Mouse (Mus musculus) heart, embryonic 10.5 days (tissue): Measurements from ENCODE around the gene Togaram1. TPM values are rescaled to one million over a fixed set of nuclear protein-coding genes. Genes with fewer than 3 reads are reported as not detected.

Experiments
- DNase-seq: peaks from one replicate; pipeline ENCODE4 v3.0.0-alpha.2; 2017; ENCODE audit warnings: low spot score
- H3K27ac ChIP-seq: fragments of 300-500 bp; sonication (generic); 2 replicates; pipeline ENCODE4 v1.5.1; 2016; ENCODE audit warnings: mild to moderate bottlenecking
- H3K27me3 ChIP-seq: fragments of 300-500 bp; sonication (generic); 2 replicates; pipeline ENCODE4 v1.6.1; 2016; ENCODE audit warnings: mild to moderate bottlenecking; ENCODE audit not compliant: poor library complexity, insufficient read depth, severe bottlenecking
- H3K36me3 ChIP-seq: fragments of 300-500 bp; sonication (generic); 2 replicates; pipeline ENCODE4 v1.6.1; 2016; ENCODE audit warnings: mild to moderate bottlenecking, moderate library complexity
- H3K4me1 ChIP-seq: fragments of 300-500 bp; sonication (generic); 2 replicates; pipeline ENCODE4 v1.6.1; 2016; ENCODE audit warnings: mild to moderate bottlenecking
- H3K4me3 ChIP-seq: fragments of 300-500 bp; sonication (generic); 2 replicates; pipeline ENCODE4 v1.5.1; 2016; ENCODE audit warnings: mild to moderate bottlenecking, moderate library complexity
- H3K9me3 ChIP-seq: fragments of 300-500 bp; sonication (generic); 2 replicates; pipeline ENCODE4 v1.6.1; 2016; ENCODE audit warnings: mild to moderate bottlenecking, moderate library complexity
- WGBS: fragments of 180-500 bp; shearing (Covaris S2); methylation state at CpG from one replicate; pipeline ENCODE4 v1.1.7; 2016; 5-methylcytosine and 5-hydroxymethylcytosine counted together
- polyA plus RNA-seq: library from polyadenylated mRNA; unstranded; fragments of >200 nt; fragmentation: Nextera tagmentation; extraction: Ambion mirVana; gene quantifications from 2 replicates; pipeline ENCODE4 v1.2.1, GENCODE M21; 2016

Togaram1 gene
- 21.9 and 22.8 TPM in 2 replicates for polyA plus RNA-seq

DNA sequence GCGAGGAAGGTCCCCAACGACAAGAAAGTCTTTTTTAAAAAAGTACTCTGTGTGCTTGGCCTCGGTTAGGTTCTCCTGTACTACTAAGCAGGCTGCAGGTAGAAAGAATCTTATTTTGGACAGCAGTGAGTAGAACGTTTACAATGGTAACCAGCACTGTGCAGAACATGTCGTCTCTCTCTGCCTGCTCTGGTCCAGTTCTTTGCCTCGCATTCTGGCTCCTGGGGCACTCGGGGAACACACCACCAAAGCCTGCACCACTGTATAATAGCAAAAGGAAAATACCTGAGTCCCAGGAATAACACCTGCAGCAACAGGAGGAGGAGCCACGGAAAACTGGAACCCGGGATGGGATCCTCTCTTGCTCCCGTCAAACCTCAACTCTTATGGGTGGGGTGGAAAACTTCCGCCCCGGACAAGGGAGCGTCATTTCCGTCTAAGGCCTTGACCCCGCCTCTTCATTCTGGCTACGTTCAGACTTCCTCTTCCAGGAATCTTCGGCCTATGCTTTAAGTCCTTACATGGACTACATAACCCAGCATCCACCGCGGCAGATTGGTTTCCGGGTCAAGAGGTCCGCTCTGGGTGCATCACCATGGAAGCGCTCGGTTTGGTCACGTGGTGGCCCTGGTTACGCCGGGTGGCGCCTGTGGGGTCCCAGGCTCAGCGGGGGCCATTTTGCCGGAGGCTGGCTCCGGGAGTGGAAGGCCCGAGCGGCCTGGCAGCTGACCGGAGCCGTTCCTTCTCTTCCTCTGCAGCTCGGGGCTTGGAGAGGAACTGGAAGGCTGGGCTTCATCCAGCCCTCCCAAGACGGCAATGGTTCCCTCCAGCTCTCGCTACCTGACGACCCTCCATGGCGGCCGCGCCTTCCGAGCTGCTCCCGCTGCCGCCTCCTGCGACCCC lies at the start of gene Togaram1, which contains the start of gene Klhl28:
TSS of gene Togaram1 (plus strand) at position 681 of the 903 bp plus-strand sequence.
TSS of gene Klhl28 (minus strand) at position 411 of the 903 bp plus-strand sequence.
- Histone ChIP-seq H3K27me3 (no peaks in the 10 kb centered on the region), H3K27ac (peak within 1 kb of the TSS; percentile 94), H3K4me1 (peaks cover 8% of the 10 kb centered on the region; the same call in 1 of the 2 replicates), H3K4me3 (peak within 1 kb of the TSS; percentile 90), H3K9me3 (no peaks in the 10 kb centered on the region), H3K36me3 (no peaks in the 10 kb centered on the region)
- peak; percentile 100 for DNase-seq
- under 1% methylated on average over 44 of the region's 45 CpGs for WGBS

DNA sequence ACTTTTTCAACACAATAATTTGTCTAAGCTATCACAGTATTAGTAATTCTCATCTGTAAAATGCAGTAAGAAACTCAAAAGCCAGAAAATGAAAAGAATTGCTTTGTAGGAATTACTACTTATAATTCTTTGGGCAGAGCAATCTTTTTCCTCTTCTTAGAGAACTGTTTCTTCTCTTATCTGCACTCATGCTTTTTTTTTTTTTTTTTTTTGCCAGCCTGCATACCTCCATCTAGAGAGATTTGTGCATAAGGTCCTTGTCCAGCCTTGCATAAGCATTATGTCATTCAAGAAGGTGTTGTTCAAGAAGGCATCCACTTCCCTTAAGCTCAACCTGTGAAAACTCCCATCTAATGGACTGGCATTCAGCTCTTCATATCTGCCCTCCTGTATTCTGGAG lies 48.9 kb upstream of the Togaram1 start:
- no peaks in the 10 kb centered on the region for H3K27me3 ChIP-seq
- no peak for DNase-seq
- no peaks in the 10 kb centered on the region for H3K4me1 ChIP-seq
- no peaks in the 10 kb centered on the region for H3K9me3 ChIP-seq
- no peak overlapping the region for H3K4me3 ChIP-seq
- no peaks in the 10 kb centered on the region for H3K36me3 ChIP-seq
- no peak overlapping the region for H3K27ac ChIP-seq

DNA sequence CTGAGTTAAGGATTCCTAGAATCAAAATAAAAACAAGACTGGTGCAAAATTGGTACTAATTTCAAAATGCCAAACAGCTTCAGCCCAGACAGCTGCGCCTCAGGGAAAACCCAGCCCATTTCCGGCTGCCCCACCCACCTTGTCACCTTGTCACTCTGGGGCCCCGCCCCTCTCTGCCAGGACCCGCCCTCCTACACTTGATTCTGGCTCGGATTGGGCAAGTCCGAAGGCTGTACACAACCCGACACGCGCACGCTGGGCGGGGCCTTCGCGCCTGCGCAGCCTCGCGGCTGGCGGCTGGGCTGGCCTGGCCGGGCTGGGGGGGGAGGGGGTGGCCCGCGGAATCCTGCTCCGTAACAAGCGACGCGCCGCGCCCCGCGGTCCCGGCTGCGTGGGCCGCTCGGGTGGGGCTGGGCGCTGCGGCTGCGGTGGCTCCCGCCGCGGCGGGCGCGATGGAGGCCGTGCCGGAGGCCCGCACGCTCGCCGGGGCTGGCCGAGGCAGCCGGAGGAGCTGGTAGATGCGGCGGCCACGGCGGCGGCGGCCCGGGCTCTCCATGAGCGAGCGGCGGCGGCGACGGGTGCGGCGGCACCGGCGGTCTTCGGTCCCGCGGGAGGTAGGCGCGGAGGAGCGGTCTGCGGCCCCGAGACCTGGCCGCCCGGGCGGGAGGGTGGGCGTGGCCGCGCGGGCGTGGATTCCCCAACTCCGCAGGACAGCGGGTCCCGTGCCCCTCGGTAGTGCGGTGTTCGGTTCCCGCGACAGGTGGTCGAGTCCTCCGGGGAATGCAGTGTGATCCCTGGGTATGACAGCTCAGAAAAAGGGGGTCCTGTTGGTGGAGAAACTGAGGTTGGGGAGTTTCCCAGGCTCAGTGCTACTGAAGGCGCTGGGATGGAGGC lies 47.8 kb upstream of the Togaram1 start, which contains the start of gene Gm527:
TSS of gene Gm527 (plus strand) at position 329 of the 894 bp plus-strand sequence.
- H3K36me3 ChIP-seq: no peaks in the 10 kb centered on the region
- peak within 1 kb of the TSS; percentile 95 for H3K4me3 ChIP-seq
- no peaks in the 10 kb centered on the region for H3K4me1 ChIP-seq
- peak within 1 kb of the TSS; percentile 93 for H3K27ac ChIP-seq
- under 1% methylated on average over 57 of the region's 93 CpGs for WGBS
- no peaks in the 10 kb centered on the region for H3K27me3 ChIP-seq
- H3K9me3 ChIP-seq: no peaks in the 10 kb centered on the region
- peak; percentile 98 for DNase-seq

DNA sequence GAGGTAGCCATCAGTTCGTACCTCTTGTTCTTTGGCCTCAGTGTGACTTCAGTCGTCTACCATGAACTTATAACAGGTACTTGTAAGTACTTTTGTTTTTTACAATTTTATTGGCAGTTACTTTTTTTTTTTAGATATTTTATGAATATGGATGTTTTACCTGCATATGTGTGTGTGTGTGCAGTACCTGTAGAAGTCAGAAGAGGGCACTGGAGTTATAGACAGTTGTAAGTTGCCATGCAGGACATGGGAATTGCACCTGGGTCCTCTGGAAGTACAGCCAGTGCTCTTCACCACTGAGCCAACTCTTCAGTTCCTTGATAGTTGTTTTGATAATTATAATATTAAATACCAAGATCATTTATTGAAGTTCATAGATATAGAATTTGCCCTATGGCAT lies 28.1 kb upstream of the Togaram1 start:
- no peaks in the 10 kb centered on the region for H3K9me3 ChIP-seq
- no peaks in the 10 kb centered on the region for H3K27me3 ChIP-seq
- H3K4me3 ChIP-seq: no peak overlapping the region
- no peak for DNase-seq
- peaks cover 4% of the 10 kb centered on the region; the same call in 1 of the 2 replicates for H3K36me3 ChIP-seq
- WGBS: 81% methylated on average over 2 of the region's 2 CpGs
- H3K27ac ChIP-seq: no peak overlapping the region
- no peaks in the 10 kb centered on the region for H3K4me1 ChIP-seq

DNA sequence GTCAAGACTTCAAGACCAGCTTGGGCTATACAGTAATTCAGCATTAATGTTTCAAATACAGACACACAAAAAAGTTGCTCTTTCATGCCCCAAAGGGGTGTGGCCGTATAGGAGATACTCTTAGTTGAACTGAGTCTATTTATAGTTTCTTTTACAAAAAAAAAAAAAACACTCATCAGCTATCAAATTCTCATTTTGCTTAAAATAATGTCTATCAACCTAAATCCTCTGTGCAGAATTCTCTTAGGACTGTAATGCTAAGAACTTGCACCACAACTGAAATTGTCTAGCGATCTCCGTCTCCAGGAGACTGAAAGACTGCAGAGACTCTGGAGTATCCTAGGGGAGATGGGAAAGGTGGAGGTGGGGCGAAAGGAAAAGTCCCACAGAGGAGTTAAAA lies 1.0 kb upstream of the Togaram1 start:
- DNase-seq: no peak
- H3K4me1 ChIP-seq: peaks cover 8% of the 10 kb centered on the region; the same call in 1 of the 2 replicates
- WGBS: 14% methylated on average over 4 of the region's 4 CpGs
- H3K4me3 ChIP-seq: peak overlapping the region; percentile 90
- no peaks in the 10 kb centered on the region for H3K9me3 ChIP-seq
- H3K27me3 ChIP-seq: no peaks in the 10 kb centered on the region
- H3K27ac ChIP-seq: no peak overlapping the region
- H3K36me3 ChIP-seq: no peaks in the 10 kb centered on the region

DNA sequence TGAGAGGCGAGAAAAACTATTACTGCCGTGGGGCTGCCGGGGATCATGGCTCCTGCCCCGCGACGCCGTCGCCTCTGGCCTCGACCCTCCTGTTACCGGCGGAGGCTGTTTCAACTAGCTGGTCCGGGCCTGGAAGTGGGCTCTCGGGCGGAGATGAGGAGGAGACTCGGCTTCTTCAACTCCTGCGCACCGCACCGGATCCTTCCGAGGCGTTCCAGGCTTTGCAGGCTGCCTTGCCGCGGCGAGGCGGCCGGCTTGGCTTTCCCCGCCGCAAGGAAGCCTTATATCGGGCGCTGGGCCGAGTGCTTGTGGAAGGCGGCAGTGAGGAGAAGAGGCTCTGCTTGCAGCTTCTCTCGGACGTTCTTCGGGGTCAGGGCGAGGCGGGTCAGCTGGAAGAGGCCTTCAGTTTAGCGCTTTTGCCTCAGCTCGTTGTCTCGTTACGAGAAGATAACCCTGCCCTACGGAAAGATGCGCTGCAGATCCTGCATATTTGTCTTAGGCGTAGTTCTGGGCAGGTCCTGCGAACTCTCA lies 562 bp downstream of the Togaram1 start:
- Histone ChIP-seq H3K27ac (peak overlapping the region; percentile 94), H3K36me3 (peaks cover 3% of the 10 kb centered on the region; the same call in 1 of the 2 replicates), H3K9me3 (no peaks in the 10 kb centered on the region), H3K27me3 (no peaks in the 10 kb centered on the region), H3K4me1 (peaks cover 11% of the 10 kb centered on the region; the same call in 1 of the 2 replicates), H3K4me3 (peak overlapping the region; percentile 90)
- under 1% methylated on average over 44 of the region's 44 CpGs for WGBS
- no peak for DNase-seq

DNA sequence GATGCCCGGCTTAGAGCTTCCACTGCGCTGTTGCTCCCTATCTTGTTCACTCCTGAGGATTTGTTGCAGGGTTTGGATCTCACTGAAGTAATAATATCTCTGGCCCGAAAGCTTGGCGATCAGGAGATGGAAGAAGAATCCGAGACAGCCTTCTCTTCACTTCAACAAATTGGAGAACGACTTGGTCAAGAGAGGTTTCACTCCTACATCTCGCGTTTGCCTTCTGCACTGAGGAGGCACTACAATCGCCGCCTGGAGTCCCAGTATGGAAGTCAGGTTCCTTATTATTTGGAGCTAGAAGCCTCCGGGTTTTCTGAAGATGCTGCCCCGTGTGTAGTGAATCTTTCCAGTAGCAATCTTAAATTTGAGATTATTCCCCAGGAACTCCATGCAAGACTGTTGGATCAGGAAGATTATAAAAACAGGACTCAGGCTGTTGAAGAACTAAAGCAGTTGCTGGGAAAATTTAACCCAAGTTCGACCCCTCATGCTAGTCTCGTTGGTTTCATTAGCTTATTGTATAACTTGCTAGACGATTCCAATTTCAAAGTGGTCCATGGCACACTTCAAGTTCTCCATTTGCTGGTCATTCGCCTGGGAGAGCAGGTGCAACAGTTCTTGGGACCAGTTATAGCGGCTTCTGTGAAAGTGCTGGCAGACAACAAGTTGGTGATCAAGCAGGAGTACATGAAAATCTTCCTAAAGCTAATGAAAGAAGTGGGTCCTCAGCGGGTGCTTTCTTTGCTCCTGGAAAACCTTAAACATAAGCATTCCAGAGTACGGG lies 1.2 kb downstream of the Togaram1 start:
- H3K4me1 ChIP-seq: peaks cover 11% of the 10 kb centered on the region; the same call in 1 of the 2 replicates
- no peak for DNase-seq
- H3K27ac ChIP-seq: peak overlapping the region; percentile 94
- H3K9me3 ChIP-seq: no peaks in the 10 kb centered on the region
- H3K4me3 ChIP-seq: peak overlapping the region; percentile 90
- peaks cover 5% of the 10 kb centered on the region; the same call in 1 of the 2 replicates for H3K36me3 ChIP-seq
- no peaks in the 10 kb centered on the region for H3K27me3 ChIP-seq
- 4% methylated on average over 19 of the region's 19 CpGs for WGBS

DNA sequence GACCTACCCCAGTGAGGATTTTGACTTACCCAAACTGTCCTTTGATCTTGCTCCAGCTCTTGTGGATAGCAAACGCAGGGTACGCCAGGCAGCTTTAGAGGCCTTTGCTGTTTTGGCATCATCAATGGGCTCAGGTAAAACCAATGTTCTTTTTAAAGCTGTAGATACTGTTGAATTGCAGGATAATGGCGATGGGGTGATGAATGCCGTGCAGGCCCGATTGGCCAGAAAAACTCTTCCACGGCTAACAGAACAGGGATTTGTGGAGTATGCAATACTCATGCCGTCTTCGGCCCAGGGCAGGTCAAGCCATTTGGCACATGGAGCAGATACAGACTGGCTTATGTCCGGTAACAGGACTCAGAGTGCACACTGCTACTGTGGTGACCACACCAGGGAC lies 1.9 kb downstream of the Togaram1 start:
- peaks cover 5% of the 10 kb centered on the region; the same call in 1 of the 2 replicates for H3K36me3 ChIP-seq
- peak; percentile 75 for DNase-seq
- peak overlapping the region; percentile 90 for H3K4me3 ChIP-seq
- H3K9me3 ChIP-seq: no peaks in the 10 kb centered on the region
- H3K4me1 ChIP-seq: peaks cover 11% of the 10 kb centered on the region; the same call in 1 of the 2 replicates
- H3K27ac ChIP-seq: no peak overlapping the region; the same call in 1 of the 2 replicates
- H3K27me3 ChIP-seq: no peaks in the 10 kb centered on the region
- 3% methylated on average over 9 of the region's 9 CpGs for WGBS

DNA sequence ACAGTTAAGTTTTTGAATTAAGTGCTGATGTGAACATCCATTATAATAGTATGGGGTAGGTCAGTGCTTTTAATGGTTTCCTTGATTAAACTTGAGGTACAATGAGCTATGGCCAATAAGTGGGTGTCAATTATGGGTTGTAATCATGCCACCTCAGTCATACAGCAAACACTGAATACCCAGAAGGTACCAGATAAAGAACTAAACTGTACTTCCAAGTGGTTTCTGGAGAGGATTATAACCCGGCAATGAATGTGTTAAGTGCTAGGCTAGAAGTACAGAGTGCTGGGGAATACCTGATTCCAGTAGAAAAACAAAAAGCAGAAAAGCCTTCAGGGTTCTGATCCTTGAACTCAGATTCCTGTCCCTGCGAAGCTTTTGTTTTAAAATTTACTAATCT lies 2.5 kb downstream of the Togaram1 start:
- 4% methylated on average over 2 of the region's 2 CpGs for WGBS

DNA sequence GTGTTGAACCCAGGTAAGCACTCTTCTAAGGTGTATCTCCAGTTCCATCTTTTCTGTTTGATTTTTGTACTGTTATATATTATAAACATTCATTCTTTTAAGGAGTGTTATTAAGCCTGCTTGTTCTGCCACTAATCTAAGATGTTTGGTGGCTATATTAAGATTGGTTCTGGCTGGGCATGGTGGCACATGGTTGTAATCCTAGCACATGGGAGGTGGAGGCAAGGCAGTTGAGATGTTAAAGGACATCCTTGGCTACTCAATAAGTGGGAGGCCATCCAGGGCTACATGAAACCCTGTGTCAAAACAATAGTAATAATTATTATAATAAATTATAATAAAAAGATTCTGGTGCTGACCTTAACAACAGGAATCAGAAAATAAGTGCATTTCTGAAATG lies 5.8 kb downstream of the Togaram1 start:
- no peaks in the 10 kb centered on the region for H3K27me3 ChIP-seq
- H3K4me3 ChIP-seq: no peak overlapping the region
- peaks cover 9% of the 10 kb centered on the region; the same call in 1 of the 2 replicates for H3K4me1 ChIP-seq
- no peaks in the 10 kb centered on the region for H3K9me3 ChIP-seq
- H3K27ac ChIP-seq: no peak overlapping the region
- peaks cover 5% of the 10 kb centered on the region; the same call in 1 of the 2 replicates for H3K36me3 ChIP-seq
- DNase-seq: no peak

More for the DNA sequence above, 2.5 kb downstream of the Togaram1 start:
- no peaks in the 10 kb centered on the region for H3K9me3 ChIP-seq
- H3K27ac ChIP-seq: no peak overlapping the region; the same call in 1 of the 2 replicates
- H3K4me1 ChIP-seq: peaks cover 11% of the 10 kb centered on the region; the same call in 1 of the 2 replicates
- H3K4me3 ChIP-seq: peak overlapping the region; percentile 90
- no peak for DNase-seq
- peaks cover 5% of the 10 kb centered on the region; the same call in 1 of the 2 replicates for H3K36me3 ChIP-seq
- no peaks in the 10 kb centered on the region for H3K27me3 ChIP-seq

DNA sequence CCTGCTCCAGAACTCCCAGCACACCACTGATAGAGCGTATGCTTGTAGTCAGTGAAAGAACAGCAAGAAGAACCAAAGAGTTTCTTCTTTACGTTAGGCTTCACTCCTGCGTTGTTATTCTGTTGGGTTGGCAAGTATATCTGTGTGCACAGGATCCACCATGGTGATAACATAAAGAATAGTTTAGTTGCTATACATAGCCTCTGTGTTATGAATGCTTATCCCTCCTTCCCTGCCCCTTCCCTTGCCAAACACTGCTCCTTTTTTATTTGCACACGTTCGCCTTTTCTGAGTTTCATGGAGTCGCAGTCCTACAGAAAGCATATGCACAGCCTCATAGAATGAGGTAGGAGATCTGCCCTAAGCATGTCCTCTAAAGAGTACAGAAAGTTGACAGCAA lies 6.5 kb downstream of the Togaram1 start:
- H3K27me3 ChIP-seq: no peaks in the 10 kb centered on the region
- no peak overlapping the region for H3K27ac ChIP-seq
- no peaks in the 10 kb centered on the region for H3K9me3 ChIP-seq
- no peak overlapping the region for H3K4me3 ChIP-seq
- DNase-seq: no peak
- peaks cover 5% of the 10 kb centered on the region; the same call in 1 of the 2 replicates for H3K36me3 ChIP-seq
- WGBS: 73% methylated on average over 6 of the region's 6 CpGs
- peaks cover 9% of the 10 kb centered on the region; the same call in 1 of the 2 replicates for H3K4me1 ChIP-seq
